Mouse (Mus musculus) spleen, adult 2 months (tissue): ENCODE measurements around the gene Cep152.

Experiments
- CTCF ChIP-seq: fragments of 200-500 bp; IDR thresholded peaks from 2 replicates; pipeline ENCODE4 v1.5.1; 2011; ENCODE audit warnings: mild to moderate bottlenecking, inconsistent platforms; ENCODE audit not compliant: insufficient read depth, insufficient read length, insufficient replicate concordance; ENCODE audit errors: extremely low read depth
- POLR2A ChIP-seq: fragments of 200-500 bp; IDR thresholded peaks from 2 replicates; pipeline ENCODE4 v1.6.1; 2011; ENCODE audit warnings: low read depth, low read length, inconsistent platforms

DNA sequence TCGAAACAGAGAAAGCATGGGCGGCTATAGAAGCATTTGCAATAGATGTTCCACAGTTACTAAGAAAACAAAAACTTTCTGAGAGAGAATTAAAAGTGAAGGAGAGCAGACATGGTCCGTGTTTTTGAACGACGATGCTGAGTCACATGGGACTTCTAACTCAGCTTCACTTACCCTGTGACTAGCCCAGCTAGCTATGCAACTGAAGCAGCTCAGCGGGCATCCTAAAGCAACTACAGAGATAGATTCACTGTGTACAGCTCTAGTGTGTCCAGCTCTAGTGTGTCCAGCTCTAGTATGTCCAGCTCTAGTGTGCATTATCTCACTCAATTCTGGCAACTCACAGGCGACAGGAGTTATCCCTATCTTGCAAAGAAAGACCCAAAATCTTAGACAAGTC, 42.8 kb upstream of the Cep152 start:
- TF ChIP-seq CTCF, result no peak
- no peak for TF ChIP-seq POLR2A
